Mouse (Mus musculus) embryonic fibroblast, embryonic 13.5 days (primary cell): Measurements from ENCODE around the gene Znrf3.

Experiments used
- CTCF ChIP-seq: IDR thresholded peaks from 2 replicates; pipeline ENCODE4 v1.5.1; 2011; ENCODE audit warnings: mild to moderate bottlenecking, control low read depth, low read length, moderate library complexity, borderline replicate concordance; ENCODE audit not compliant: insufficient read depth
- POLR2A ChIP-seq: IDR thresholded peaks from 2 replicates; pipeline ENCODE4 v1.6.1; 2011; ENCODE audit warnings: low read depth, mild to moderate bottlenecking, control low read depth, low read length, moderate library complexity

- TF ChIP-seq CTCF, result no peak
- TF ChIP-seq POLR2A, result no peak
These were observed 431 bp downstream of the Znrf3 start for GRCm38 (mm10) chr11:5444234-5444598.
